Comparison of ENCODE assay signal across 8 mouse cellular contexts in genomic region chr5:31602377-31602776, GRCm38 (mm10). TPM values are rescaled to one million over a fixed set of nuclear protein-coding genes. Genes with fewer than 3 reads are reported as not detected.
DNase-seq lines count a peak whose midpoint lies in the region; ATAC-seq lines count a peak whose summit lies in the region.

No protein-coding gene starts in this region.

- no peaks in the 10 kb centered on the region for H3K27me3 ChIP-seq in liver, embryonic 11.5 days (replicated peaks; ENCODE audit: control insufficient read depth, insufficient read depth, low read length)
- H3K27me3 ChIP-seq in liver, embryonic 13.5 days: no peaks in the 10 kb centered on the region; the same call in 1 of the 2 replicates

- 0 out of 2 replicates have a peak, but pooled peaks cover 2% of the 10 kb centered on the region for H3K4me1 ChIP-seq in liver, embryonic 11.5 days (replicated peaks; ENCODE audit: control insufficient read depth, insufficient read depth, low read length)
- peaks cover 17% of the 10 kb centered on the region for H3K4me1 ChIP-seq in liver, embryonic 13.5 days (replicated peaks)

- H3K36me3 ChIP-seq in liver, embryonic 11.5 days (ENCODE audit: control insufficient read depth, insufficient read depth, low read length): no peaks in the 10 kb centered on the region
- no peaks in the 10 kb centered on the region for H3K36me3 ChIP-seq in liver, embryonic 13.5 days

- no peaks in the 10 kb centered on the region for H3K9me3 ChIP-seq in liver, embryonic 11.5 days (ENCODE audit: control insufficient read depth, low read length)
- H3K9me3 ChIP-seq in liver, embryonic 13.5 days (replicated peaks): no peaks in the 10 kb centered on the region

- no peak overlapping the region for H3K4me2 ChIP-seq in liver, embryonic 11.5 days
- H3K4me2 ChIP-seq in liver, embryonic 13.5 days: no peak overlapping the region

- DNase-seq in liver: peak; percentile 48
- no peak for DNase-seq in liver, embryonic 11.5 days (ENCODE audit: low spot score)
- peak; percentile 19 for DNase-seq in c-Kit-positive CD71-positive TER-119-positive erythroid progenitor cells, embryonic 14.5 days (ENCODE audit: low spot score)
- peak; percentile 78 to 80 for DNase-seq in heart, postnatal 10 days
- DNase-seq in liver, embryonic 13.5 days: peak; percentile 31
- peak; percentile 38 to 55 for DNase-seq in right cerebral cortex, adult 2 months (ENCODE audit: low spot score in 2 of 2)
- peak; percentile 64 to 66 for DNase-seq in urinary bladder, postnatal 4 days (ENCODE audit: low spot score in 2 of 2)
- no peak for DNase-seq in embryo, embryonic 11 days

- WGBS in liver, embryonic 11.5 days: 58% methylated on average over 1 of the region's 1 CpGs
- WGBS in liver, embryonic 13.5 days (ENCODE audit: insufficient replicate concordance): 50% methylated on average over 1 of the region's 1 CpGs

- no peak overlapping the region for H3K4me3 ChIP-seq in liver, embryonic 11.5 days (ENCODE audit: low read depth, low read length)
- H3K4me3 ChIP-seq in liver, embryonic 13.5 days (replicated peaks): no peak overlapping the region

- H3K27ac ChIP-seq in liver, embryonic 11.5 days (ENCODE audit: low read depth, low read length): no peak overlapping the region
- peak overlapping the region; percentile 13; the same call in 1 of the 2 replicates for H3K27ac ChIP-seq in liver, embryonic 13.5 days

- intact Hi-C loops in heart, postnatal 10 days (cut with DNase I): no loop called here

- no peak for ATAC-seq in liver, embryonic 11.5 days (replicated peaks; ENCODE audit: low FRiP score)
- peak; percentile 45 for ATAC-seq in liver, embryonic 13.5 days (ENCODE audit: low read depth)

- H3K9ac ChIP-seq in liver, embryonic 11.5 days (ENCODE audit: low read depth, low read length): no peak overlapping the region
- H3K9ac ChIP-seq in liver, embryonic 13.5 days: no peak overlapping the region

RNA-seq across cellular contexts. Expression of gene Mrpl33, which starts 5.6 kb away (rescaled TPM):
- 277 and 300 TPM in 2 replicates for polyA plus RNA-seq in liver, embryonic 11.5 days (2014; fragmentation: Nextera tagmentation; extraction: Ambion mirVana)
- total RNA-seq in heart, postnatal 10 days (2021): 100 to 1,000 TPM; 315 to 318 TPM
- 240 and 241 TPM in 2 replicates for polyA plus RNA-seq in liver, embryonic 13.5 days (2015; fragmentation: Nextera tagmentation; extraction: Ambion mirVana)

Comparison
In these comparisons a context has a peak if more than half of its experiments do, and no peak if none do; other contexts are left out.
1. DNase-seq: peak in liver (single experiment), c-Kit-positive CD71-positive TER-119-positive erythroid progenitor cells, embryonic 14.5 days (single experiment), heart, postnatal 10 days (2 of 2), liver, embryonic 13.5 days (single experiment), right cerebral cortex, adult 2 months (2 of 2) and urinary bladder, postnatal 4 days (2 of 2); none in liver, embryonic 11.5 days (single experiment) and embryo, embryonic 11 days (single experiment).